Mouse (Mus musculus): ENCODE measurements around the gene Tnfsfm13.
"Not testable (repeated sequence)": the region's sequence is repeated elsewhere in the genome, so short reads cannot be mapped to it uniquely, and the experiment has no call there.

Tnfsfm13 gene

GRCm38 (mm10) chr11:69695361-69696181 lies at the start of gene Tnfsfm13, which contains the start of gene Tnfsf12:
Gene Tnfsfm13, minus strand, starts transcription at chr11:69696098.
Gene Tnfsf12, minus strand, starts transcription at chr11:69695849.
- no peak for DNase-seq

DNA sequence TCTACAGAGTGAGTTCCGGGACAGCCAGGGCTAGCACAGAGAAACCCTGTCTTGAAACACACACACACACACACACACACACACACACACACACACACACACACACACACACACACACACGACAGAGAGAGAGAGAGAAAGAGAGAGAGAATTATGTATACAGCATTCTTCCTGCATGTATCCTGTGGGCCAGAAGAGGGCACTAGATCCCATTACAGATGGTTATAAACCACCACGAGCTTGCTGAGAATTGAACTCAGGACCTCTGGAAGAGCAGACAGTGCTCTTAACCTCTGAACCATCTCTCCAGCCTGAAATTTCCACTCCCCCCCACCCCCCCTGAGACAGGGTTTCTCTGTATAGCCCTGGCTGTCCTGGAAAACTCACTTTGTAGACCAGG lies 35.5 kb upstream of the Tnfsfm13 start:
- not testable (repeated sequence) for DNase-seq

- DNase-seq, result peak; percentile 76
Observed at GRCm38 (mm10) chr11:69729063-69729462, 33.2 kb upstream of the Tnfsfm13 start.

DNA sequence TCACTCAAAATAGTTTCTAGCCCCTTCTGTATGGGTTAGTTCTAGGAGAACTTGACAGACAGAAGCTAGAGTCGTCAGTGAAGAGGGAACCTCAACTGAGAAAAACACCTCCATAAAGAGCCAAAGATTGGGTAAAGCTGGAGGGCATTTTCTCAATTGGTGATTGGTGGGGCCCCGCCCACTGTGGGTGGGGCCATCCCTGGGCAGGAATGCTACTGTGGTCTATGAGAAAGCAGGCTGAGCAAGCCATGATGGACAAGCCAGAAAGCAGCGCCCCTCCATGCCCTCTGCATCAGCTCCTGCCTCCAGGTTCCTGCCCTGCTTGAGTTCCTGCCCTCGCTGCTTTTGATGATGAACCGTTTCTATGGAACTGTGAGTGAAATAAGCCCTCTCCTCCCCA lies 30.1 kb upstream of the Tnfsfm13 start:
- no peak for DNase-seq

DNA sequence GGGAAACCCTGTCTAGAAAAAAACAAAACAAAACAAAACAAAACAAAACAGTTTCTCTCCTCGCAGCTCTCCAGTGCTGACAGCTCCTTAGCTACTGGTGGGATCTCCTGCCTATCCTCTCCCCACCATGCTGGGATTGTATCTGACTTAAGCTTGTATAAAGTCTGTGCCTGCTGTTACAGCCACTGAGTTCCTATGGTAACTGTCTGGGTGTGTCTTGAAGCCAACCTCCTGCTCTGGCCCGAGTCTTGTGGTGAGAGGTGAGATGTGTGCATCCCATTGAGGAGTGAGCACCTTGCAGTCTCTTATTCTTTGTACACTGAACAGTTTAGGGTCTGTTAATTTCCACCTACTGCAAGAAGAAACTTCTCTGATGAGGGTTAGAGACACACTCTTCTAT lies 27.2 kb upstream of the Tnfsfm13 start:
- no peak for DNase-seq

GRCm38 (mm10) chr11:69720852-69721251 lies 25.0 kb upstream of the Tnfsfm13 start:
- no peak for DNase-seq

GRCm38 (mm10) chr11:69719423-69719822 lies 23.5 kb upstream of the Tnfsfm13 start:
- DNase-seq, result no peak

GRCm38 (mm10) chr11:69718661-69719060 lies 22.8 kb upstream of the Tnfsfm13 start:
- DNase-seq, result no peak

- DNase-seq, result no peak
Observed at GRCm38 (mm10) chr11:69716953-69717352, 21.1 kb upstream of the Tnfsfm13 start.

GRCm38 (mm10) chr11:69715929-69716328 lies 20.0 kb upstream of the Tnfsfm13 start:
- DNase-seq, result no peak

DNA sequence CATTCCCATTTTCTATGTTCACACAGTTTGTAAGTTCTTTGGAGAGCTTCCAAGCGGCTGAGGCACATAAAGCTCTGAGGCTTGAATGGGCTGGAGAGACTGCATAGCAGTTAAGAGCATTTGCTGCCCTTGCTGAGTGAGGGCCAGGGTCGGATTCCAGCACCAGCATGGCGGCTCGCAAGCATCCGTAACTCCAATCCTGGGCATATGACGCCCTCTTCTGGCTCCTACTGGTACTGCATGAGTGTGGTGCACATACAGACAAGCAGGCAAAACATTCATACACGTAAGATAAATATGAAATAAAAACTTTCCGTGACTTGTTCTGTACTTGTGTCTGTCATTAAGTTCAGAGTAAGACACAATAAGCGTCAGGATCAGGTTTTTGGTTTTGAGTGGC lies 19.6 kb upstream of the Tnfsfm13 start:
- DNase-seq, result no peak

DNA sequence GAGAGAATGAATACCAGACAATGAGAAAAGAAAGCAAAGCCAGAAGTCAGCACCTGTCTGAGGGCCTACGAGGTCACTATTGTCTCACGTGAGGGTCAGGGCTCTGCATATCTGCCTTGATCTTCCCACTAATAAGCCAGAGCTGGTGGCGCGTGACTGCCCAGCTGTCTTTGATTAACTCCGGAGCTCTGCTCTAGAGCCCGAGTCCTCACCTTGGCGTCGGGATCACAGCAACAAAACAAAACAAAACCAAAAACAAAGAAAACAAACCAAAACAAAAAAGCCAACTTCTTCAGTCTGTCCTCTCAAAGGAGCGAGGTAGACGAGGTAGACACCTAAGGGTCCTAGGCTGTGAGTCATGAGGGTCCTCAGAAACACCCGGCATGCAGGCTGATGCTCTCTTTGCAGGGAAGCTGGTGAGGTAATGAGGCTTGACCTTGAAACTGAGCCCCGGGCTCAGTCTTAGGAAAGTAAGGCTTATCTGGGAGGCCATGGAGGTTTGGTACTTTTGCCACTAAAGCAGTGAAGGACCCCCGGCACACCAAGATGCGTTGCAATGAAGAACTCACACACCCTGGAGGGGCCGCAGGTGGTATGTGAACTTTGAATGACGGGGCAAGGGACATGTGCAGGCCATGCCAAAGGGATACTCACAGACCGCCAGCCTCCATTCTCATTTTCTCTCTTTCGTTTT lies 18.9 kb upstream of the Tnfsfm13 start:
- no peak for DNase-seq

- no peak for DNase-seq
Observed at GRCm38 (mm10) chr11:69712954-69713672, 17.2 kb upstream of the Tnfsfm13 start.

- DNase-seq, result no peak
Observed at GRCm38 (mm10) chr11:69711082-69711481, 15.2 kb upstream of the Tnfsfm13 start.

- no peak for DNase-seq
Observed at GRCm38 (mm10) chr11:69710470-69710869, 14.6 kb upstream of the Tnfsfm13 start.

- DNase-seq, result no peak
Observed at GRCm38 (mm10) chr11:69709554-69710446, 13.9 kb upstream of the Tnfsfm13 start.

DNA sequence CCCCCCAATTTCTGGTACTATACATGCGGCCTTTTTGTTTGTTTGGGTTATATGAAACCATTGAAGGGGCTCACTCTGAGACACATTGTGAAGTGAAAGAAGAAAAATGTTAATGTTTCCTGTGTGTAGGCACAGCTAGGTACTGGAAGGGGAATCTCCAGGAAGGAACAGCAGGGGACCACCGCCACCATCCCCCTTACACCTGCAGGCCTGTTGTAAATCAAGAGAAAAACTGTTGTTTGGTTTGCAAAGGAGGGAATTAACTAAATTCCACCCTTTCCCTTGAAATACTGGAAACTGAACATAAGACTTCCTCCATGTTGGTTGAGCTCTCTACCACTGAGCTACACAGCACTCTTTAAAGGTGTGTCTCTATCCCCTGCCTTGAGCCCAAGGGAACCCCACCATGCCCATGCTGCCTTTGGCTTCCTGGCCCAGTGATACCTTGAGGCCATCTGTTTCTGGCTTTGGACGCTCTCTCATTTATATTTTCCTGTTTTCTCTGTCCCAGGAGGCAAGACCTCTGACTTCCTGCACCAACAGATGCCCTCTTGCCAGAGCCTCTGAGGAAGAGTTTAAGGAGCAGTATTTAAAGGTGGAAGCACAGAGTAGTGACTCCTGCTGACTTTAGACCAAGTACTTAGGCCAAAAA lies 12.8 kb upstream of the Tnfsfm13 start:
- no peak for DNase-seq

GRCm38 (mm10) chr11:69707873-69708381 lies 12.0 kb upstream of the Tnfsfm13 start:
- DNase-seq, result no peak

- DNase-seq, result no peak
Observed at GRCm38 (mm10) chr11:69707480-69707847, 11.6 kb upstream of the Tnfsfm13 start.

GRCm38 (mm10) chr11:69706775-69707479 lies 11.0 kb upstream of the Tnfsfm13 start:
- DNase-seq, result no peak

DNA sequence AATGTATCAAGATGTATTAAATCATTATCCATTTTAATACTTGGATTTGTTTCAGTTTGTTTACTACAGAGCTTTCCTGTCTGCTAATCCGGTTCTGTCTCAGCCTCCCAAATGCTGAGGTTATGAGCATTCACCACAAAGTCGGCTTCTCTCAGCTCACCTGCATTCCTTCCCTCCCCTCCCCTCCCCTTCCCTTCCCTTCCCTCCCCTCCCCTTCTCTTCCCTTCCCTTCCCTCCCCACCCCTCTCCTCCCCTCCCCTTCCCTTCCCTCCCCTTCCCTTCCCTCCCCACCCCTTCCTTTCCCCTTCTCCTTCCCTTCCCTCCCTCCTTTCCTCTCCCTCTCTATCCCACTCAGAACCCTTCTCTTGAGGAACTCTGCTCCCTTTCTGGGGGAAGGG lies 8.7 kb upstream of the Tnfsfm13 start:
- no peak for DNase-seq
